Mouse (Mus musculus) liver, embryonic 16.5 days (tissue): ENCODE results near the gene Kcnq4. TPM values are rescaled to one million over a fixed set of nuclear protein-coding genes. Genes with fewer than 3 reads are reported as not detected.

ENCODE experiments used
- ATAC-seq: fragments of 200-750 bp; cut with Nextera tagmentation; 2 replicates; pipeline ENCODE4 v1.8.0; 2017; ENCODE audit warnings: low read depth, mild to moderate bottlenecking, moderate number of reproducible peaks, moderate library complexity
- H3K27ac ChIP-seq: fragments of 300-500 bp; sonication (generic); 2 replicates; pipeline ENCODE4 v1.5.1; 2014; ENCODE audit warnings: mild to moderate bottlenecking, low read length
- H3K27me3 ChIP-seq: fragments of 300-500 bp; sonication (generic); 2 replicates; pipeline ENCODE4 v1.6.1; 2014; ENCODE audit warnings: low read depth, low read length, mixed read lengths; ENCODE audit not compliant: control insufficient read depth, insufficient read depth
- H3K36me3 ChIP-seq: fragments of 300-500 bp; sonication (generic); 2 replicates; pipeline ENCODE4 v1.6.1; 2014; ENCODE audit warnings: mild to moderate bottlenecking; ENCODE audit not compliant: control insufficient read depth, insufficient read depth
- H3K4me1 ChIP-seq: fragments of 300-500 bp; sonication (generic); 2 replicates; pipeline ENCODE4 v1.6.1; 2014; ENCODE audit warnings: low read depth, low read length, mixed read lengths; ENCODE audit not compliant: control insufficient read depth
- H3K4me2 ChIP-seq: fragments of 300-500 bp; sonication (generic); 2 replicates; pipeline ENCODE4 v1.6.1; 2014; ENCODE audit warnings: low read depth, low read length, mixed read lengths
- H3K4me3 ChIP-seq: fragments of 300-500 bp; sonication (generic); 2 replicates; pipeline ENCODE4 v1.5.1; 2014; ENCODE audit warnings: low read depth, mild to moderate bottlenecking, low read length
- H3K9ac ChIP-seq: fragments of 300-500 bp; sonication (generic); 2 replicates; pipeline ENCODE4 v1.6.1; 2014; ENCODE audit warnings: low read depth, low read length
- H3K9me3 ChIP-seq: fragments of 300-500 bp; sonication (generic); replicated peaks from 2 replicates; pipeline ENCODE4 v1.6.1; 2016; ENCODE audit warnings: low read length; ENCODE audit not compliant: control insufficient read depth
- WGBS: fragments of 180-500 bp; shearing (Covaris S2); extraction: QIAGEN DNeasy Blood & Tissue Kit; methylation state at CpG from one replicate; pipeline ENCODE4 v1.1.7; 2014; ENCODE audit not compliant: insufficient replicate concordance; 5-methylcytosine and 5-hydroxymethylcytosine counted together
- polyA plus RNA-seq: library from polyadenylated mRNA; unstranded; fragments of >200 nt; fragmentation: Nextera tagmentation; extraction: Ambion mirVana; gene quantifications from 2 replicates; pipeline ENCODE4 v1.2.1, GENCODE M21; 2015

Kcnq4 gene
- polyA plus RNA-seq, result 0.05 and 0.14 TPM in 2 replicates

DNA sequence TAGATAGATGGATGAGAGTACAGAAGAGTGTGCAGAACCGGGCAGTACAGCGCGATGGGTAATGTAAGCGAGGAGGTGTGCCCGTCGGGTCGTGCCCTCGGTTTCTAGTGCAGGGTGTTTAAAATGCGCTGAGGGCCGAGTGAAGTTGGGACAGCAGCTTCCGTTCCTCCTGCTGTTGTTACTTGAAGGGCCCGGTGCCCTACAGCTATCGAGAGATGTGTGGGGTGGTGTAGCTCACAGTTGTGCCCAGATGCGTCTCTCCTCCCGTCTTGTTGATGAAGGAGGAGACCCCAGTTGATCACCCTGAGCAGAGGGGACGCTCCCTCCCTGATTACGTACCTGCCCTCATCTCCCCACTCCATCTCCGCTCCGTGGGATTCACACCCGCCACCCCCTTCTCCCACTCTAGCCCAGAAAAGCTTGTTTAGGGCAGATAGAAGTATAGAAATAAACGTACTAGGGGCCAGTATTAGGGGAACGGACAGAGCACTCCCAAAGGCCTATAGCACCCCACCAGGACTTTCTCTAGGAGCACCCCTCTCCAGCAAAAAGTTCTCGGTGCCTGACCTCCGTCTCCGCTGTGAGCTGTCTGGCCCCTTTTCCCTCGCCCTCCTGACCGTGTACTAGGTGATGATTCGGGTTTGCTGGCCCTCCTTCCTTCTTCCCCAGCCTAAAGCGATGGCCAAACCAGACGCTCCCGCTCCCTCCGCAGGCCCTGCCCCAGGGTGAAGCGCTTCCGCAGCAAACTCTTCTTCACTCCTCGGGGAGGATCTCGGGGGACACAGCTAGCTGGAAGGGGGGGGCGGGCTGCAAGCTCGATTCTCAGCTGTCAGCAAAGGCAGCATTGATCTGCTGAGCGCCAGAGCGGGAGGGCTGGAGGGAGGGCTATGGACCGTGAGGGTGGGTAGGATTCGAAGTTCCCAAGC is at the start of gene Kcnq4:
Gene Kcnq4, minus strand, starts transcription at position 672 of the 926 bp plus-strand sequence.
- no peak within 1 kb of the TSS for H3K9ac ChIP-seq
- H3K9me3 ChIP-seq, result no peaks in the 10 kb centered on the region
- H3K36me3 ChIP-seq, result no peaks in the 10 kb centered on the region
- no peak for ATAC-seq
- peaks cover 74% of the 10 kb centered on the region for H3K27me3 ChIP-seq
- peak within 1 kb of the TSS; percentile 55 for H3K4me3 ChIP-seq
- peak within 1 kb of the TSS; percentile 74 for H3K4me2 ChIP-seq
- 2% methylated on average over 42 of the region's 42 CpGs for WGBS
- peaks cover 3% of the 10 kb centered on the region for H3K4me1 ChIP-seq
- no peak within 1 kb of the TSS for H3K27ac ChIP-seq

DNA sequence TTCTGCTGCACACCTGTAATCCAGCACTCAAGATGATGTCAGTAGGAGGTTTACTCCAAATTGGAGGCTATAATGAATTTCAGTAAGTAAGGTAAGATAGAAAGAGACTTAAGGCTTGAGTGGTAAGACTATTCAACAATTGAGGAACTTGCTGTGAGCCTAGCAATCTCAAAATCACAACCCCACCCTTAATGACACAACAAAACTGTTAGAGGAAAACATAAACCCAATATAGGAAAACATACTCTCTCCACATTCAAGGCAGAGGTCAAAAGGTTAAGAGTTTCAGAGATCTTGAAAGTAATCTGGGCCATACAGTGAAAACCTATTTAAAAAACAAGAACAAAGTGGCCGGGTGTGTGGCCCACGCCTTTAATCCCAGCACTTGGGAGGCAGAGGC is 48.3 kb upstream of the Kcnq4 start:
- Histone ChIP-seq H3K4me2 (no peak overlapping the region), H3K27me3 (no peaks in the 10 kb centered on the region), H3K36me3 (no peaks in the 10 kb centered on the region), H3K27ac (no peak overlapping the region), H3K9ac (no peak overlapping the region), H3K4me3 (no peak overlapping the region), H3K9me3 (no peaks in the 10 kb centered on the region), H3K4me1 (no peaks in the 10 kb centered on the region; the same call in 1 of the 2 replicates)
- 65% methylated on average over 2 of the region's 2 CpGs for WGBS
- ATAC-seq, result no peak

GRCm38 (mm10) chr4:120795646-120796045 is 47.2 kb upstream of the Kcnq4 start:
- no peak for ATAC-seq
- Histone ChIP-seq H3K4me3 (no peak overlapping the region), H3K9me3 (no peaks in the 10 kb centered on the region), H3K27me3 (no peaks in the 10 kb centered on the region), H3K4me2 (no peak overlapping the region), H3K36me3 (no peaks in the 10 kb centered on the region; the same call in 1 of the 2 replicates), H3K27ac (no peak overlapping the region), H3K4me1 (no peaks in the 10 kb centered on the region; the same call in 1 of the 2 replicates), H3K9ac (no peak overlapping the region)
- WGBS, result 89% methylated on average over 1 of the region's 1 CpGs

GRCm38 (mm10) chr4:120792918-120793317 is 44.5 kb upstream of the Kcnq4 start:
- H3K4me1 ChIP-seq, result no peaks in the 10 kb centered on the region; the same call in 1 of the 2 replicates
- no peaks in the 10 kb centered on the region for H3K27me3 ChIP-seq
- 85% methylated on average over 2 of the region's 2 CpGs for WGBS
- ATAC-seq, result no peak
- H3K4me2 ChIP-seq, result no peak overlapping the region
- H3K9ac ChIP-seq, result no peak overlapping the region
- H3K4me3 ChIP-seq, result no peak overlapping the region
- H3K9me3 ChIP-seq, result no peaks in the 10 kb centered on the region
- H3K27ac ChIP-seq, result no peak overlapping the region
- H3K36me3 ChIP-seq, result peaks cover 11% of the 10 kb centered on the region

DNA sequence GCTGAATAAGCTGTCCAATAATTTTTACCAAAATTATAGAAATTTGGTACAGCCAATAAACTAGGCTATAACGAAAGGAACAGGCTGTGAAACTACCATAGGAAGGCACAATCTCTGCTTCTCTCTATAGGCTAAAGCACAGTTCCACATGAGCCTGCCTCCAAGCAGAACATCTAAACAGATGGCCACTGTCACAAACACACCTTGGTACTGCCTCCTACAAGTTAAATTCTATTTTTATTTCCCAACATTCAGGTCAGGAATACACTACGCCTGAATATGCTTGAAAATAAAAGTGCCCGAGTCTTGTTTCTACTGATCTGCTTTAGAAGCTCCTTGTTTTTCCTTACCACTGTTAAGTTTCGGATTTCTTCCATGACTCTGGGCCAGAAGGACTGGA is 41.6 kb upstream of the Kcnq4 start:
- WGBS, result 87% methylated on average over 4 of the region's 4 CpGs
- Histone ChIP-seq H3K27me3 (no peaks in the 10 kb centered on the region), H3K36me3 (peaks cover 13% of the 10 kb centered on the region)

DNA sequence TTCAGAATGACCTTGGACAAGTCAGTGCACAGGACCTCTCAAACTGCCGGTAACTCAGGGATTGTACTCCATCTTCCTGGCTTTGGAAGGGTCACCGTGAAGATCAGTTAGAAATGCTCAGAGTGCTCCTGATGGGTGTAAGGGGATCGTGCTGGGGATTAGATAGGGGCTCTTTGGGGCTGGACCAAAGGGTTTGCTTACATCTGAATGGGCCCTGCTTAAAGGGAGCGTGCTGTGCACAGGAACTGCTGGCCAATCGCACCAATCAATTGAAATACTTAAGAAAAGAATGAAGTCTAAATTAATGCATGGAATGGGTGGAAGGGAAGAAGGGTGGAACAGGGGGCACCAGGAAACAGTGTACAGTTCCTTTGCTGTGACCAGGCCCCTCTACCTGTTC is 7.4 kb upstream of the Kcnq4 start:
- Histone ChIP-seq H3K4me1 (no peaks in the 10 kb centered on the region), H3K9ac (no peak overlapping the region), H3K4me3 (no peak overlapping the region), H3K36me3 (peaks cover 20% of the 10 kb centered on the region), H3K4me2 (no peak overlapping the region), H3K9me3 (no peaks in the 10 kb centered on the region), H3K27me3 (peaks cover 9% of the 10 kb centered on the region), H3K27ac (no peak overlapping the region)
- WGBS, result 74% methylated on average over 5 of the region's 5 CpGs
- ATAC-seq, result no peak

More for the DNA sequence above, 41.6 kb upstream of the Kcnq4 start:
- H3K4me1 ChIP-seq, result no peaks in the 10 kb centered on the region
- ATAC-seq, result no peak
- no peak overlapping the region for H3K27ac ChIP-seq
- H3K9me3 ChIP-seq, result no peaks in the 10 kb centered on the region
- no peak overlapping the region for H3K9ac ChIP-seq
- no peak overlapping the region for H3K4me3 ChIP-seq
- H3K4me2 ChIP-seq, result no peak overlapping the region

DNA sequence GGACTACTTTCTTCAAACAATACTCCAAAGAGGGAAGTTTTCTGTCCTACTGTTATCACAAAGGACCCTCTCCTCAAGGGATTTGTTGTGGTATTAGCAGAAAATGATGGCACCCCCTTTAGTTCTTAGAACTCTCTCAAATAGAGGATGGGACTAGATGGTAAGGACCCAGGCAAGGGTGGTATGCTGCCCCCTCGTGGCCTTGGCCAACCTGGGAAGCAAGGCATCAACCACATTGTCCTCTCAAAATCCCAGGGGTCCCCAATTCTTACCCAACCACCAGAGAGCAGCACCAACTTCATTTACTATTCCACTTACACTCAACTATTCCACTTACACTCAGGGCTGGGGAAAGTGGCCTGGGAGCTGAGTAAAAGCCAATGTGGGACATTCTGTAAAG is 6.9 kb upstream of the Kcnq4 start:
- Histone ChIP-seq H3K27me3 (peaks cover 13% of the 10 kb centered on the region), H3K9me3 (no peaks in the 10 kb centered on the region), H3K27ac (no peak overlapping the region), H3K4me2 (no peak overlapping the region), H3K9ac (no peak overlapping the region), H3K4me3 (no peak overlapping the region), H3K36me3 (peaks cover 17% of the 10 kb centered on the region), H3K4me1 (no peaks in the 10 kb centered on the region)
- ATAC-seq, result no peak
- 0% methylated on average over 1 of the region's 1 CpGs for WGBS

DNA sequence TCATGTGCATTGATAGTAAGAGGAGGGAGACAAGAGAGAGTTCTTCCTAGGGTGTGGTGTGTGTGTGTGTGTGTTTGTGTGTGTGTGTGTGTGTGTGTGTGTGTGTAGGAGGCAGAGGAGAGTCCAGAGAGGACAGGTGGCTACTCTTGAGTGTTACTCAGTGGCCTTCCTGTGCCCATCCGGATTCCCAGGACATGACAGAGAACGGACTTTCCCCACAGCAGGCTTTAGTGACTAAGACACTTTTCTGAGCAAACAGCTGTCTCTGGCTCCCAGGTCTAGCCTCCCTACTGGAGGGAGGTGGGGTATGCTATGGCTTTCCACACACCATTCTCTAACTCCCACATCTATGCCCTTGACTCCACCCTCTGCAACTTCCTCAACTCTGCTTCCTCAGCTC is 1.2 kb upstream of the Kcnq4 start:
- Histone ChIP-seq H3K4me1 (peaks cover 3% of the 10 kb centered on the region), H3K27me3 (peaks cover 70% of the 10 kb centered on the region), H3K4me3 (no peak overlapping the region), H3K9me3 (no peaks in the 10 kb centered on the region), H3K9ac (no peak overlapping the region), H3K36me3 (no peaks in the 10 kb centered on the region), H3K27ac (no peak overlapping the region), H3K4me2 (no peak overlapping the region)
- WGBS, result 25% methylated on average over 2 of the region's 2 CpGs
- no peak for ATAC-seq

GRCm38 (mm10) chr4:120747243-120747792 is 1.1 kb downstream of the Kcnq4 start:
- peaks cover 3% of the 10 kb centered on the region for H3K4me1 ChIP-seq
- WGBS, result under 1% methylated on average over 57 of the region's 75 CpGs
- H3K4me3 ChIP-seq, result peak overlapping the region; percentile 55
- ATAC-seq, result peak; percentile 22
- H3K27ac ChIP-seq, result no peak overlapping the region
- H3K4me2 ChIP-seq, result peak overlapping the region; percentile 74
- H3K27me3 ChIP-seq, result peaks cover 74% of the 10 kb centered on the region
- H3K9ac ChIP-seq, result no peak overlapping the region
- H3K9me3 ChIP-seq, result no peaks in the 10 kb centered on the region
- H3K36me3 ChIP-seq, result no peaks in the 10 kb centered on the region
